Mouse (Mus musculus): ENCODE results near the gene Plppr3. TPM values are rescaled to one million over a fixed set of nuclear protein-coding genes. Genes with fewer than 3 reads are reported as not detected.

Gene Plppr3
- polyA plus RNA-seq, 1 experiment from 2014 or later, result 9.4 TPM

- Histone ChIP-seq H3K4me1 (ENCODE audit: control insufficient read depth in 2 of 2, insufficient read depth in 2 of 2, low read length in 2 of 2) (no peaks in the 10 kb centered on the region), H3K36me3 (ENCODE audit: control insufficient read depth, insufficient read depth, low read length) (peaks cover 50% of the 10 kb centered on the region), H3K9me3 (ENCODE audit: control insufficient read depth, low read length) (no peaks in the 10 kb centered on the region), H3K4me2 (ENCODE audit: low read length) (no peak overlapping the region), H3K9ac (ENCODE audit: low read length) (no peak overlapping the region), H3K4me3 (ENCODE audit: control insufficient read depth in 1 of 2, insufficient read depth in 1 of 2, low read depth in 1 of 2, low read length in 2 of 2) (no peak overlapping the region), H3K27me3 (ENCODE audit: control insufficient read depth, insufficient read depth, low read length) (no peaks in the 10 kb centered on the region), H3K27ac (replicated peaks in 1 of 2; ENCODE audit: control insufficient read depth in 1 of 2, insufficient read depth in 1 of 2, low read depth in 2 of 2, low read length in 2 of 2) (no peak overlapping the region)
- ATAC-seq (ENCODE audit: insufficient number of reproducible peaks, insufficient read depth, low FRiP score, low read depth), result no peak; the same call in 1 of the 2 replicates
- WGBS, result 22% methylated on average over 15 of the region's 15 CpGs
Observed at GRCm38 (mm10) chr10:79811736-79812637, 62.4 kb downstream of the Plppr3 start.

Small RNAs within 50 kb of the gene (microRNA-seq; reads per million reads assigned to microRNA genes)
- not detected for gene Mir6910

Other genes starting within 250 kb of the Plppr3 start
- 1.5 and 1.6 TPM in 2 replicates for gene Shc2, start 236.7 kb downstream of the Plppr3 start, polyA plus RNA-seq (2014; fragmentation: Nextera tagmentation; extraction: Ambion mirVana)
- gene Odf3l2, start 228.9 kb downstream of the Plppr3 start, polyA plus RNA-seq (2014; fragmentation: Nextera tagmentation; extraction: Ambion mirVana), result not detected in 2 replicates
- 1.00 and 1.8 TPM in 2 replicates for gene Madcam1, start 210.1 kb downstream of the Plppr3 start, polyA plus RNA-seq (2014; fragmentation: Nextera tagmentation; extraction: Ambion mirVana)
- gene Tpgs1, start 205.3 kb downstream of the Plppr3 start, polyA plus RNA-seq (2014; fragmentation: Nextera tagmentation; extraction: Ambion mirVana), result 44.5 and 48.2 TPM in 2 replicates
- 106 and 109 TPM in 2 replicates for gene Cdc34, start 192.4 kb downstream of the Plppr3 start, polyA plus RNA-seq (2014; fragmentation: Nextera tagmentation; extraction: Ambion mirVana)
- 0.77 and 0.94 TPM in 2 replicates for gene Gzmm, start 185.6 kb downstream of the Plppr3 start, polyA plus RNA-seq (2014; fragmentation: Nextera tagmentation; extraction: Ambion mirVana)
- gene Bsg, start 170.1 kb downstream of the Plppr3 start, polyA plus RNA-seq (2014; fragmentation: Nextera tagmentation; extraction: Ambion mirVana), result 989 and 1,200 TPM in 2 replicates
- 0.05 and 0.19 TPM in 2 replicates for gene Hcn2, start 158.0 kb downstream of the Plppr3 start, polyA plus RNA-seq (2014; fragmentation: Nextera tagmentation; extraction: Ambion mirVana)
- gene Polrmt, start 128.1 kb downstream of the Plppr3 start, polyA plus RNA-seq (2014; fragmentation: Nextera tagmentation; extraction: Ambion mirVana), result 20.2 and 27.4 TPM in 2 replicates
- 0.12 and 0.38 TPM in 2 replicates for gene Fgf22, start 119.6 kb downstream of the Plppr3 start, polyA plus RNA-seq (2014; fragmentation: Nextera tagmentation; extraction: Ambion mirVana)
- gene Rnf126, start 107.7 kb downstream of the Plppr3 start, polyA plus RNA-seq (2014; fragmentation: Nextera tagmentation; extraction: Ambion mirVana), result 54.4 and 62.5 TPM in 2 replicates
- gene Fstl3, start 97.4 kb downstream of the Plppr3 start, polyA plus RNA-seq (2014; fragmentation: Nextera tagmentation; extraction: Ambion mirVana), result 19.9 and 21.1 TPM in 2 replicates
- 0.08 TPM in 1 of 2 replicates, not detected in the other for gene Prss57, start 83.7 kb downstream of the Plppr3 start, polyA plus RNA-seq (2014; fragmentation: Nextera tagmentation; extraction: Ambion mirVana)
- 58.3 and 68.1 TPM in 2 replicates for gene Palm, start 81.1 kb downstream of the Plppr3 start, polyA plus RNA-seq (2014; fragmentation: Nextera tagmentation; extraction: Ambion mirVana)
- gene Misp, start 53.6 kb downstream of the Plppr3 start, polyA plus RNA-seq (2014; fragmentation: Nextera tagmentation; extraction: Ambion mirVana), result 0.61 and 1.5 TPM in 2 replicates
- 62.7 and 78.9 TPM in 2 replicates for gene Ptbp1, start 20.2 kb downstream of the Plppr3 start, polyA plus RNA-seq (2014; fragmentation: Nextera tagmentation; extraction: Ambion mirVana)
- 1.4 and 2.0 TPM in 2 replicates for gene Prtn3, start 158 bp downstream of the Plppr3 start, polyA plus RNA-seq (2014; fragmentation: Nextera tagmentation; extraction: Ambion mirVana)
- gene Elane, start 11.6 kb upstream of the Plppr3 start, polyA plus RNA-seq (2014; fragmentation: Nextera tagmentation; extraction: Ambion mirVana), result 0.42 TPM in 1 of 2 replicates, not detected in the other
- gene Cfd, start 16.2 kb upstream of the Plppr3 start, polyA plus RNA-seq (2014; fragmentation: Nextera tagmentation; extraction: Ambion mirVana), result not detected in 2 replicates
- gene Med16, start 34.3 kb upstream of the Plppr3 start, polyA plus RNA-seq (2014; fragmentation: Nextera tagmentation; extraction: Ambion mirVana), result 34.7 TPM in 2 replicates
- 4.6 TPM in 1 of 2 replicates, not detected in the other for gene Gm26602, start 36.2 kb upstream of the Plppr3 start, polyA plus RNA-seq (2014; fragmentation: Nextera tagmentation; extraction: Ambion mirVana)
- gene Kiss1r, start 42.3 kb upstream of the Plppr3 start, polyA plus RNA-seq (2014; fragmentation: Nextera tagmentation; extraction: Ambion mirVana), result 0.19 and 0.70 TPM in 2 replicates
- gene R3hdm4, start 46.6 kb upstream of the Plppr3 start, polyA plus RNA-seq (2014; fragmentation: Nextera tagmentation; extraction: Ambion mirVana), result 96.7 and 98.5 TPM in 2 replicates
- gene Arid3a, start 52.4 kb upstream of the Plppr3 start, polyA plus RNA-seq (2014; fragmentation: Nextera tagmentation; extraction: Ambion mirVana), result 1.9 and 2.8 TPM in 2 replicates
- gene Wdr18, start 85.5 kb upstream of the Plppr3 start, polyA plus RNA-seq (2014; fragmentation: Nextera tagmentation; extraction: Ambion mirVana), result 73.2 and 84.4 TPM in 2 replicates
- 0.09 and 0.18 TPM in 2 replicates for gene Grin3b, start 96.1 kb upstream of the Plppr3 start, polyA plus RNA-seq (2014; fragmentation: Nextera tagmentation; extraction: Ambion mirVana)
- 16.2 and 20.3 TPM in 2 replicates for gene Tmem259, start 109.7 kb upstream of the Plppr3 start, polyA plus RNA-seq (2014; fragmentation: Nextera tagmentation; extraction: Ambion mirVana)
- gene Cnn2, start 114.0 kb upstream of the Plppr3 start, polyA plus RNA-seq (2014; fragmentation: Nextera tagmentation; extraction: Ambion mirVana), result 265 and 275 TPM in 2 replicates
- gene Abca7, start 121.9 kb upstream of the Plppr3 start, polyA plus RNA-seq (2014; fragmentation: Nextera tagmentation; extraction: Ambion mirVana), result 1.6 and 1.7 TPM in 2 replicates
- gene Arhgap45, start 142.0 kb upstream of the Plppr3 start, polyA plus RNA-seq (2014; fragmentation: Nextera tagmentation; extraction: Ambion mirVana), result 3.0 and 3.4 TPM in 2 replicates
- 146 and 162 TPM in 2 replicates for gene Polr2e, start 165.2 kb upstream of the Plppr3 start, polyA plus RNA-seq (2014; fragmentation: Nextera tagmentation; extraction: Ambion mirVana)
- 715 and 757 TPM in 2 replicates for gene Gpx4, start 172.5 kb upstream of the Plppr3 start, polyA plus RNA-seq (2014; fragmentation: Nextera tagmentation; extraction: Ambion mirVana)
- gene Sbno2, start 230.9 kb upstream of the Plppr3 start, polyA plus RNA-seq (2014; fragmentation: Nextera tagmentation; extraction: Ambion mirVana), result 9.5 and 9.6 TPM in 2 replicates
- gene Stk11, start 241.2 kb upstream of the Plppr3 start, polyA plus RNA-seq (2014; fragmentation: Nextera tagmentation; extraction: Ambion mirVana), result 14.6 and 17.7 TPM in 2 replicates

All from heart, embryonic 14.5 days (tissue).